Mouse (Mus musculus): ENCODE results near the gene Fam47c.

Fam47c gene

DNA sequence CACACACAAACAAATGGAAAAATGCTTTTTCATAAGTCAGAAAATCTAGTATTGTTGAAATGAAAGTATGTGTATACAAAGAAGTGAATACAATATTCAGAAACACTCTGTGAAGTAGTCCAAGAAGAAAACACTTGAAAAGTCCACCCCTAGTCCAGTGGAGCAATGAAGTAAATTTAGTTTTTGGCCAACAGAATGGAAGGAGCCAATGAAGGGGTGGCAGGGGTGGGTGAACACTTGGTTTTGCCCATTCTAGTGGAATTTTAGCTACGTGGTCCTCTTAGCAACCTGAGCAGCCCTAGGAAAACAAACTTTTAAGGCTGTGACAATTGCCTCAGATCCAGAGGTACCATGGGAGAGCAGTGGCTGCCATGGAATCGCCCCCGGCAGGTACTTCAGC is at the start of gene Fam47c:
Fam47c (plus strand) TSS at position 301 of the 400 bp plus-strand sequence.
- no peak for DNase-seq

DNA sequence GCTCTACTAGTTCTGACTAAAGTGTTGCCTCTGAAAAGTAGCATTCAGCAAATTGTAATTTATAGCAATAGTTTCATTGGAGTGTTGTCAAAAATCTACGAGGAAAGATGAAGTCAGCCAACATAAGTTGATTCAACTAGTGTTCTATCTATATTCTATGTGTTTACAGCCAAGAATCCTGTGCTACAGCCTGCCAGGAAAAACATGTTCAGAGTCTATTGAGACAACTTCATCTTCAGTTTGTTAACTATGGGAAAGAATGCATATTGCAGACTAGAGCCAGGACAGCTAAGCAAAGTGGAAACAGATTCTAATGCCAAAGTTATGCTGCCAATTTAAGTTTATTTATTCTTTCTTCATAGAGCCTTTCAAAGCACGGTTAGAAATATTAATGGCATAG is 31.8 kb downstream of the Fam47c start:
- DNase-seq = no peak

DNA sequence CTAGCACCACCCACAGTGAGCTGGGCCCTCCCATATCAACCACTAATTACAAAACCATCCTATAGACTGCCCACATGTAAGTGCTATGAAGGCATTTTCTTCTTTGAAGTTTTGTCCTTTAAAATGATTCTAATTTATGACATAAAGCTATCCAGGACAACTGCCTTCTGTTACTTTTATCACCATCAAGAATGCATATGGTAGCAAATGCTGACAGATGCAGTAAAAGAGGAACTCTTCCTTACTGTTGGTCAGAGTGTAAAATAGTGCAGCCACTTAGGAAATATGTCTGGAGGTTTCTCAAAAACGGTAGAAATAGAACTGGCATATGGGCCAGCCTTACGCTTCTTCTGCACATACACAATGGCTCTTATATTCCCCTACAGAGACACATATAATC is 39.5 kb downstream of the Fam47c start:
- DNase-seq = no peak

All from thymus, postnatal 4 days (tissue).